Mouse (Mus musculus) thymus, adult 2 months (tissue): Measurements from ENCODE around the gene Nfat5.

Source experiments
- CTCF ChIP-seq: fragments of 200-500 bp; IDR thresholded peaks from 2 replicates; pipeline ENCODE4 v1.5.1; 2012; ENCODE audit warnings: mild to moderate bottlenecking, control low read depth, low read length, moderate library complexity, borderline replicate concordance; ENCODE audit not compliant: control insufficient read depth, poor library complexity, insufficient read depth; ENCODE audit errors: extremely low read depth
- POLR2A ChIP-seq: fragments of 200-500 bp; IDR thresholded peaks from 2 replicates; pipeline ENCODE4 v1.6.1; 2012; ENCODE audit warnings: mild to moderate bottlenecking, low read length, control low read depth, moderate library complexity; ENCODE audit not compliant: control insufficient read depth, poor library complexity, insufficient read depth; ENCODE audit errors: extremely low read depth

GRCm38 (mm10) chr8:107251481-107252104 lies 41.7 kb upstream of the Nfat5 start:
- TF ChIP-seq POLR2A (no peak), CTCF (no peak)
